Mouse (Mus musculus): ENCODE results near the gene Oca2.

The Oca2 gene

DNA sequence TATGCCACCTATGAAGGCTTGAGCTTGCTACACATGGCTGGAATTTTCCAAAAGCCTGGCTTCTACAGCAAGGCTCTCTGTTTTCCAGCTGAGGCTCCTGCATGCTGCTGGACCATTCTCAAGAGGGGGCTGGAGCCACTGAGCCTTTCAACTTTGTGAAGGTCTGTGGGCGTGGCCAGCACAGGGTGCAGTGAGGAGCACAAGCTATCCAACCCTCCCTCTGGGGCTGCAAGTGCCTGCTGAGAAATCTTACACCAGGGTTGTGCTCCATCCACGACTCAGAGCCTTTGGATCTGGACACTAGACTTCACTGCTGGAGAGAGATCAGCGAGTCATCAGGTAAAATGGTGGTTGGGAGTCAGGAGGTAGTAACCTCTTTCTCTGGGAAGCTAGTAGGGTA, at the start of gene Oca2:
Oca2 (plus strand) TSS at position 218 of the 400 bp plus-strand sequence.
- DNase-seq: no peak

DNA sequence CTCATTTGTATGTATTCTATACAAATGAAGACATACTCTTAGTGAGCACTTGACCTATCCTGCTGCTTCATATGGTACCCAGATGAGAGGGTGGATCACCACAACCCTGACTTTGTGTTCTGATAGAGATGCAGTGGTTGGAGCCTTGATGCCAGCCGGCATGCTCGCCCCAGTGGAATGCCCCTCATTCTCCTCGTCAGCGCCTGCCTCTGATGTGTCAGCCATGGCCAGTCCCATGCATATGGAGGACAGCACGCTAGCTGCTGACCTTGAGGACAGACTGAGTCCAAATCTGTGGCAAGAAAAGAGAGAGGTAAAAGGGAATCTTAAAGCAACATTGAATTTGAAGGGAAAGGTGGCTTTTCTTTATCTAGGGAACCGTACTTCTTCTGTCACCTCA, 48.5 kb upstream of the Oca2 start:
- DNase-seq: no peak

DNA sequence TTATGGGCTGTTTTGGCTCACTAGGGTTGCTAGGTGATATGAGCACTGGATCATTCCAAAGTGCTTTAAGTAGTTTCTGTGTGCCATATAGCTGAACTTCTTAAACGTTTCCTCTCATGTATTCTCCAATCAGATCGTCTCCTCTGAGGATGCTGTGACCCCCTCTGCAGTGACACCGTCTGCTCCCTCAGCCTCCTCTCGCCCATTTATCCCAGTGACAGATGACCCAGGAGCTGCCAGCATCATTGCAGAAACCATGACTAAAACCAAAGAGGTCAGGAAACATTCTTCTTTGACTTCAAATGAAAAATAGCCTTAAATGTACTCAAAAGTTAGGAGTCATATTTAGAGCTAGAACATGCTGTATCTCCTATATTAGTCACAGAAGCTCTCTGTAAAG, 47.9 kb upstream of the Oca2 start:
- no peak for DNase-seq

DNA sequence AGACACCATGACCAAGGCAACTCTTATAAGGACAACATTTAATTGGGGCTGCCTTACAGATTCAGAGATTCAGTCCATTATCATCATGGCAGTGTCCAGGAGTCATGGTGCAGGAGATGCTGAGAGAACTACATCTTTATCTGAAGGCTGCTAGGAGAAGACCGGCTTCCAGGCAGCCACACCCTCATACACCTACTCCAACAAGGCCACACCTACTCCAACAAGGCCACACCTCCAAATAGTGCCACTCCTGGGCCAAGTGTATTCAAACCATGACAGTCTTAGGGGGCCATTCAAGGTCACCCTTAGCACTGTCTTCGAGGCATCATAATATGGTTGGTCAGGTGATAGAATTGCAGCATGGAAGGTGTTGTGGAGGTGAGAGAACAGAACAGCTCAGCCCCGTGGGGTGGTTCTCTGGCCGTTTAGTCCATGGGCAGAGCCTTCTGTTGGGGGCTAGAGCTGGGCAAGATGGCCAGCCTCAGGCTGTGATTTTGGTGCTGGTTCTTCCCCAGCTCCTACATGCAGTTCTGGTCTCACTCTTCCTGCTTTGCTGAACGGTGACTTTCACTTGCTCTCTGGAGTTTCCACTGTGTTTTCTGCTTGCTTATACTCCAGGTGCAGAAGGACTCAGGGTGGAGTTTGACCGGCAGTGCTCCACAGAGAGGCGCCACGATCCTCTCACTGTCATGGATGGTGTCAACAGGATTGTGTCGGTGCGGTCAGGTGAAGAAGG, 37.9 kb upstream of the Oca2 start:
- no peak for DNase-seq

DNA sequence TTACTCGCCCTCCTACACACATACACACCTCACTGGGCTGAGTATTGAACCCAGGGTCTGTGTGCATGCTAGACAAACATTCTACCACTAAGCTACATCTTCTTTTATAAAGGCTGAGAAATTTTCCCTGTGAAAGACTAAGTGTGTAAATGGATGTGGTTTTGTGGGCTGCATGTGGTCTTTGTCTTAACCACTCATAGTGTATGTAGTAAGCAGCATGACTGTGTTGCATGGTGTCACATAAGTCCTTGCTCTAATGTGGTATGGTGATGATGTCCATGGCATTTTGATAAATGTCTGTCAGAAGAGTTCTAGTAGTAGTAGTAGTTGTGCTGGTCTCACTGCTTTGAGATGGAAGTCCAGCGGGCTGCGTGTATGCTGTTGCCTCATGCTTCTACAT, 36.7 kb upstream of the Oca2 start:
- no peak for DNase-seq

DNA sequence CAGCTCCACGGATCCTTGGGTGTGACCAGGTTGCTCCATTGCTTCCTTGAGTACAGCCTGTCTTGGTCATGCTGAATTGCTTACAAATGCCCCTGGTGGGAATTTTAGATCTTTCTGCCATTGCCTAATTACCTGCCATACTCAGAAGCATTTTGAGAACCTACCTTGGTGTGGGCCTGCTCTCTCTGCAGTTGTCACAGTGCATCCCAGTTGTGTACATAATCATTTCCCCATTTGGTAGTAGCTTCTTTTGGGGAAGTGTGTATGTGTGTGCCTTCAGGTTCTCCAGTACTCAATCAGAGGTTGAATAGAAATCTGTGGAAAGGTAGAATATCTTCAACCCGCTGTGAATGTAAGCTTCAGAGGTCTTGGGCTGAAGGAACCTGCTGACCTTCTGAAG, 36.3 kb upstream of the Oca2 start:
- no peak for DNase-seq

DNA sequence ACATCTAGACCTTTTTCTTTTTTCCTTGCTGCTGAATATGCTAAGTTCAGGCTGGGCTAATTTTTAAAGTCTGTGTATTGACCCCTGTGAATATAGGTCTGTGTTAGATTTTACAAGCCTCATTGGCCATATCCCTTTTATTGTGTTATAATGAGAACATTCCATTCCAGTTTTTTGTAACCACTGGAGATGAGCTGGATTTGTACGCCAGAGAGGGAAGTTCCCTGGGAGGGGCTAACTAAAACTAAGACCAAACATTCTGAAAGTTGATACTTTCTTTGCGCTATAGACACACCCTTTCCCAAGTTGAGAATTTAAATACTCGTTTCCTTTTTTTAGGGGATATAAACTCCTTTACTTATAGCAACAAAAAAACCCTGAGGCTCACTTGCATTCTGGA, 34.7 kb upstream of the Oca2 start:
- no peak for DNase-seq

DNA sequence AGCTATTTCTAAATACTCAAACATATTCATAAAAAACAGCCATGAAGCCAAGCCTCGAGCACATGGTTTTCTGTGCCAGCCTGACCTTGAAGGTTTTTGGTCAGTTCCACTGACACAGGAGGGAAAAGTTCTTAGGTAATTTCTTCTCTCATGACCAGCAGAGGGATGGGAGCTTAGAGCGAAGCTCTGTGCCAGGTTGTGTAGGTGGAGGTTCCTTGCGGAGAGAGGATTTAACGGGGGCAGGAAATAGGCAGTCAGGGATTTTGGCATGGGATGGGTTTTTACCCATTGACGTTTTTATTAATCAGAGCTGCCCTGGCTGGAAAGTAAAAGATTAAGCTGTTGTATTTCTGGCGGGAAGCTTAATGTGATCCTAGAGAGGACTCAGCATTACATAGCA, 18.7 kb upstream of the Oca2 start:
- no peak for DNase-seq

DNA sequence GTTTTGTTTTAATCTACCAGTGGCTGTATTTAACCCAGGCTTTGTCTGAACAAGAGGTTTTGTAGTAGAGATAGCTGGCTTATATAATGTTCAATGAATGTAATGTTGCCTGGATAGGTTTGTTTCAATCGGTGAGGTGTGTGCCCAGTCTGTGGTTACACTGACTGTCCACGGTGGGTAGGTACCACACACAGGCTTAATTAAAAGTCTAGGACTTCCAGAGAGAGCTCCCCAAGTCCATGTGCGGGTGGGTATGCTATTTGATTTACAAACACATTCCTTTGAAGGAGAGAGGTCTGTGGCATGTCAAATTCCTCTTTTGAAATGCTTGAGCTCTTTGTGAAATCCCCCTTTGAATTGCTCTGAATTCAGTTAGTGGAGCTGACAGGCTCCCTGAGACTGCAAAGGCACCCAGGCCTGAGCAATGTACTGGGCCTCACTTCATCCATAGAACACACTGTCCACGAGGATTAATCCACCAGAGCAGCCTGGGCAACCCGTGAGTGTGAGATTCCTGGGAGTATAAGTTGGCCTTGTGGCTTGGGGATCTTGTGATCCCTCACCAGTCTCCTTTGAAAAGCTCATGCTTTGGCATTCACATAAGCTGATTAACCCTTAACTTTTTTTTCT, 3.7 kb upstream of the Oca2 start:
- no peak for DNase-seq

DNA sequence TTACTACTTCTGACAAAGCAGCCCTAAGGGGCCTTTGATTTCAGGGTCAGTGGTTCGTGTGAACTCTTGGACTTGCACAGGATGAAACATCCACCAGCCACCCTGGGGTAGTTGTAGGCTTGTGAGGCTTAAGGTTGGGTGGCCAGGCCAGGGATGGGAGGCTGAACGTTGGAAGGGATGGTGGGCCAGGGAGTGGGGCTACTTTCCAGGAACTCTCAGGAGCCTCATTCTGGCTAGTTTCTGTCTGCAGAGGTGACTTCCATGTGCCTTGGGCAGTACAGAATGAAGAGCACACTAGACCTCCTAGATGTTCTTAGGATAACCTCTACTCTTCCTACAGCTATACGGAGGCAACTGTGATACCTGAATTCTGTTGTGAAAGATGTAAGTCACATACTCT, 2.9 kb upstream of the Oca2 start:
- DNase-seq: no peak

DNA sequence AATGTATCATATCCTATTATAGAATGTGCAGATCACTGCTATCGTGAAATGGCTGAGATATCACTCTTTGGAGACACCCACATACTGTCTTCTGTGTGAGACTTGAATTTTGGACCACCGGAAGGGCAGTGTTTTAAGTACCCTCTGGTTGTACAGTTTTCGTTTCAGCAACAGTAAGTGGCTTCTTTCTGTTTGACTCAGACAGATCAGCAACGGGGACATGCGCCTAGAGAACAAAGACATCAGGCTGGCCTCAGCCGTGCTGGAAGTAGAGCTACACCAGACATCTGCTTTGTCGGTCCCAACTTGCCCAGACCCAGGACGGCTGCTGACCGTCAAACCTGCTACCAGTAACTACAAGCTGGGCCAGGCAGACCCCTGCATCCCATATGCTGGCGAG, 15.0 kb downstream of the Oca2 start:
- DNase-seq: no peak

DNA sequence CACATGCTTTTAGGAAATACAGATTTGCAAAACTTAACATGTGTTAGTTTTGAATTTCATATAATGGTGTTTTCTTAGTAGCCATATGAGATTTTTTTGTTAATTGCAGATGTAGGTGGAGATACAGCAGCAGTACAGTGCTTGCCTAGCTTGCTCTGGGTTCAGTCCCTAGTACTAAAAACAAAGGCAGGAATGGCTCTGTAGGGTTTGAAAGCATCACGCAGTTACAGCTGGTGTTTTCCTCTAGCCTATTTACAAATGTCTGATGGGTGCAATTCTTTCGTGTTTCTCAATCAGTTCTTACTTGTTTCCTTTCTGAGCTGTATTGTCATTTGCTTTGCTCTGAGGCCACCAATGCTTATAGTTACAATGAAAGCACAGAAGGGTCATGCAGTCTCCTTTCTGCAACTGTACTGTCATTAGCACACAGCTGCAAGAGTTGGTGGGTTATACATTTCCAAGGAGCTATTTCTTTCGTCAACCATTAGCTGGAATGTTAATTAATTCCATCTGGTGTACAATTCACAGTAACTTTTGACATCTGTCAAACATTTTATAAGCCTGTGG, 18.4 kb downstream of the Oca2 start:
- no peak for DNase-seq

DNA sequence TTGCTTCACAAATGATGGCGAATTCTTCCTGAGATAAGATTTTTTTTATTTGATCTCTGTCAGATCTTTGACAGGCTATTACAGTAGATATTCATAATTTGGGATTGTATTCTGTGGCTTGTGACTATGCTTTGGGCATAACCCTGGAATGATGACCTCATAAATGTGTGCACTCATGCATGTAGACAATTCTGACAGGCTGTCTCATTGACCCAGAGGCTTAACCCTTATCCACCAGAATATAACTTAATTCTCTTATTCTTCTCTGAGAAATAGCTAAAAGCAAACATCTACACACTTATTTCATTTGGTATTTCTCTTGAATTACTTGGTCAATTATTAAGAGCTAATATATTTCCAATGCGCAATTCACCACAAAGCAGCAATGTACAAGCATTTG, 37.9 kb downstream of the Oca2 start:
- no peak for DNase-seq

DNA sequence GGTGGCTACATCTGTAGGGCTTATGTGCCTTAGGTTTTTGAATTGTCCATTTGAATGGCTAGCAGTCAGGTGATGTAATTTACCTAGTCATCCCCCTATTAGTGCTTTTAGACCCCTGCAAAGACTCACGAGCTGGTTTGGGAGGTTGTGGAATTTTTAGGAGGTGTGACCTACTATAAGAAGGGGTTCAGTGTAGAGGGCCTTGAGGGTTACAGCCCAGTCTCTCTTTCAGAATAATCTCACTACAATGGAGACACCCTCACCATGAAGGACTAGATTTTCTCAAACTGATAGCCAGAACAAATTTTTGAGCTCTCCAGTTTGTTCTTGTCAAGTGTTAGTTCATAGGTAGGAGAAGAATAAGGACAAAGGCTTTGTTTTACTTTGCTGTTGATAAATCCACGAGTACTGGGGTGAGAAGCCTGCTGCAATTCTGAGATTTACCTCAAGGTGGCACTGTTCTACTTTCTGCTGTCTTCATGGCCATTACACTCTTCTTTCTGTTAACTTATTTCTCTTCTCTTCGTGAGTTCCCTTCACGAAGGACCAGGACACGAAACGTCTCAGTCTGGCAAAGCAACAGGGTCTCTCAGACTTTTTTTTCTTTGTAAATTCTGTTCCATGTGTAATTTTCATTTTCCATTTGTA, 52.0 kb downstream of the Oca2 start:
- peak; percentile 81 for DNase-seq

DNA sequence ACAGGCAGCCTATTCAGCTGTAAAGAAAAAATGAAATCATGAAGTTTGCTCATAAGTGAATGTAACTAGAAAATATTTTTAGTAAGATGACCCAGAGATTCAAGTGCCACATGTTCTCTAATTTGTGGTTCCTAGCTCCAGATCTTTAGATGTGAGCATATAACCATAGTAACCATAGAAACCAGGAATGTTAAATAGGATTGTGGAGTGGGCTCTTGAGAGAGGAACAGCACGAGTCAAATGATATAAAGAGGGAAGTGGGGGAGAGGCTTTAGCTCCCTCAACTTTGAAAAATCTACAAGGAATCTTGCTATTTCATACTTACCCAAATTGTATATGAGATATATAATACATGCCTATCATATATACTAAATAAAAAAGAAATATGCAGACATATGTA, 64.8 kb downstream of the Oca2 start:
- no peak for DNase-seq

DNA sequence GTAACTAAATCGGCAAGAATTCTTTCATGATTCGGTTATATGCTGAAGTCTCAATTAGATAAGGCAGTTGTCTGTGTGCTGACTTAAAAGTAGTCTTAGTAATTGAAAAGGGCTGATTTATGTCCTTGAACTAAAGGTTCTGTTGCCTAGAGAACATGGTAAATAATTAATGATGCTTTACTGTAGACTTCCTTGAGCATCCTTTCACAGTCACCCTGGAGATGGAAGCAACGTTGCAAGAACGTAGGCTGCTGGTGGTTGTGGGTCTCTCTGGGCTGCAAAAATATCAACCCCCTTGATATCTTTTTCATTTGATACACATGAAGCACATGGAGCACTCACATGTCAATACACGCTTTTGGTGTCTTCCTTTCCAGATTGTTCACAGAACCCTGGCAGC, 74.8 kb downstream of the Oca2 start:
- DNase-seq: no peak

DNA sequence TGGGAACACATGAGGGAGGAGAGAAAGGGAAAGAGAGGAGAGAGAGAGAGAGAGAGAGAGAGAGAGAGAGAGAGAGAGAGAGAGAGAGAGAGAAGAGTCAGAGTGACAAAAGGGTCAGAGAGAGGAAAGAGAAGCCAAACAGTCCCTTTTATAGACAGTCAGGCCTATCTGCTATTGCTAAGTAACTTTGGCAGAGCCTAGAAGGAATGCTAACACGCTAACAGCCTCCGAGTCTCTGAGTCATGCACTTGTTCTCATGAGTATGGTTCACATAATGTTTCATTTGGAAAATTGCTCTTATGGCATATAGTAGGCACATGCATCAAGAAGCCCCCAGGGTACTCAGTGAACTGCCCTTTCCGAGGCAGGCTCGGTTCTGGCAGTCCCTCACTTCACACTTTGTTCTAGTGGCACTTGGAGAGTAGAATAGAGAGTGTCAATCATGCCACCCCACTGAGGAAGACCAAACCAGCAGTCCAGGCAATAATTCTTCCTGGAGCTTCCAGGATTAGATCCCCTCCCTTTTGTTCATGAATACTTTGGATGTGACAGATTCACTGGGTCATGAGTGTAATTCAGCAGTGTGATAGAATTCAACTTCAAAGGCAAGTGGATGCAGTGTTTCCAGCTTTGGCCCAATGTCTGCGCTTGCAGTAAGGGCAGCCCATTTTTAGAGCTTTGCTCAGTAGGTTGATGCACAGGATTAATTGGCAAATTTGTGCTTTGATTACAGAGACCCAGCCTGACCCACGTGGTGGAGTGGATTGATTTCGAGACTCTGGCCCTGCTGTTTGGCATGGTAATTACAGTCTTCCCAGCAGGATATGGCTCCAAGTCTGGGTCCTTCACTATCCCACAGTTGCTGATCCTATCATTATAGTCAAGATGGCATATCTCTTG, 76.3 kb downstream of the Oca2 start:
- no peak for DNase-seq

DNA sequence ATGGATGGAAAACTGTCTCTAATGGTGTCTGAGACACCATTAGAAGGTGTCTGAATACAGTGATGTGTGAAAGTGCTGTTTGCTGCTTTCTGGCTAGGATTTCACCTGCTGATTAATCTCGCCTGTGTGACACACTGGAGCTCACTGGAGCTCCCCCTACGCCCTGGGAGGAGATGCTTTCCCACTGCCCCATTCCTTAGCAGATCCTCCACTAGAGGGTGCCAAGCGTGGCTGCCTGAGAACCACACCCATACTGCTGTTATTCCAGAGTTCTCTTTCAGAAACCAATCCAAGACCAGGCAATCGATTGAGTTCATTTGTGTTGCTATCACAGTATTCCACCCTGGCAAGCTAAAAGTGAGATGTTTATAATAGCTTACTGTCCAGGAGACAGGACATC, 88.2 kb downstream of the Oca2 start:
- DNase-seq: no peak

DNA sequence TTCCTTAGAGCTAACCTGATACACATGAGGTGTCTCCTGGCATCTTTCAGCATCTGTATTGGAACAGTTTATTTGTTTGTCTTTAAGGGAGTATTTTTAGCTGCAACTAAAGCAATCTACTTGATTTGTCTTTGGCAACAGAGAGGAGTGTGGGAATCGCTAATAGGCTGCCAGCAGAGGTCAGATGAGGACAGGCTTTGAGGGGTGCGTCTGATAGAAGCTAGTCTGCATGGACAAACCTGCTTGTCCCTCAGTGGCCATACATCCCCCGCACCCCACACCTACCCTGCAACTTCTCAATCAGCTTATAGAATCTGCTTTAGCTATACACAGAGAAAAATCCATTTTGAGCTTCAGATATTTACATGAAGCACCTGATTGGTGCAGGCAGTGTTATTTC, 109.0 kb downstream of the Oca2 start:
- DNase-seq: peak; percentile 12

DNA sequence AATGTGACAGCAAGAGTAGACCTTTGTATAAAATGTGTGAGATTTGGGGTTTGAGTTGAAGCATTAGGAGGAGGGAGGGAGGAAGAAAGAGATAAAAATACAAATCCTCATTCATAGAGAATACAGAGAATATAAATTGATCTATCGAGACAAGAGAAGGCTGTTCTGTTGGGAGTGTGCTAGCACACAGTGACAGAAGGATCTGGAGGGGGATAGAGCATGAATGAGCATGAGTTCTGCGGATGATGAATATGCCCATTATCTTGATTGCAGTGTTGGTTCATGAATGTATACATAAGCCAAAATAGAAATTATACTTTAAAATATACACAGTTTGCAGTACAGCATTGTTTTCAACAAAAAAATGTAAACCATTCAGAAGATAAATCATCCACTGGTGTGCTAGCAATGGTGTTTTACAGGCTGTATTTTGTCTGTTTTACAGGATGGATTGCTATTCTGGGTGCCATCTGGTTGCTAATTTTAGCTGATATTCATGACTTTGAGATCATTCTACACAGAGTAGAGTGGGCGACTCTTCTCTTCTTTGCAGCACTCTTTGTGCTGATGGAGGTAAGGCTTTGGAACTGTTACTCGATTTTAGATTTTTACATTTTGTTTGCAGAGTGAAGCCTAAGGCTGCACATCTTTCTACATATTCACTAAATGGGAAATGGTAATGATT, 117.2 kb downstream of the Oca2 start:
- DNase-seq: no peak

DNA sequence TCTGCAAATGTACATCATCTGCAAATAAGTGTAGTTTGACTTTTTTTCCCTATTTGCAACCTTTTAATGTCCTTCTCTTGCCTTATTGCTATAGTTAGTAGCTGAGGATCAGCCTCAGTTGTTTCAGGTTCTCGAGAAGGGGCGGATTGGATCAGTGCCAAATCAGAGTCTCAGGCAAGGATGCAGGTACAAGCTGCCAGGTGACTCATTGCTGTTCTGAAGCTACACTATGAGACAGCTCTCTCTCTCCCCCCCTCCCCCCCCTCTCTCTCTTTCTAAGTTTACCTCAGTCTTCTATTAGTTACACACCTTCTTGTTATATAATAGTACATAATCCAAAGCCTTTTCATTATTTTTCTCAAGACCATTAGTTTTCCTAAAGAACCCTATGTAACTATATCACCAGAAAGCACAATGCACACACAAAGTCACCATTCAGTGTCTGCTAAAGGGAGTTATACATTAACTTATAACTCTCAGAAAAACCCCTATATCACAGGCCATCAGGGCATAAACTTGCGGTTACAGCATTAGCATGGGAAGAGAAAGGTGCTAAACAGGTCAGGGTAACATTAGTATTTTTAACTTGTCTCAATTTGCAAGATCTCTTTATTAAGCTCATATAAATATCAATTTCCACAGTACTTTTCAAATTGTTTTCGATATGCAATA, 142.3 kb downstream of the Oca2 start:
- no peak for DNase-seq

DNA sequence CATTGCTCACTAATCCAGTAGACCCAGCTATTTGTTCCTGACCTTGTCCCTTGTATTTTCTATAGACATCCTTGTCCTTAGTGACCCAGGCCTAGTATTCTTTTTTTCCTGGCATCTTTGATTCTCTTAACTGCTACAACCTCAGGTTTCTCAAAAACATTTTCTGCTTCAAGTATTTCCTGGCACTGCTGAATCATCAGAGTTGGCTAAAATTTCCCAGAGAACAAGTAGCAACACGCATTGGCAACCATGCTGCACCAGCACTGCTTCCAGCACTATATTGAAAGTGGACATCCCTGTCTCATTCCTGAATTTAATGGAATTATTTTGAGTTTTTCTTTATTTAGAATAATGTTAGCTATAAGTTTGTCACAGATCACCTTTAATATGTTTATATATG, 143.1 kb downstream of the Oca2 start:
- DNase-seq: no peak
